Mouse (Mus musculus) limb, embryonic 13.5 days (tissue): Measurements from ENCODE around the gene Unc5a. TPM values are rescaled to one million over a fixed set of nuclear protein-coding genes. Genes with fewer than 3 reads are reported as not detected.

Experiments used
- ATAC-seq: fragments of 200-750 bp; cut with Nextera tagmentation; 2 replicates; pipeline ENCODE4 v1.8.0; 2017; ENCODE audit warnings: low read depth, moderate number of reproducible peaks, moderate TSS enrichment; ENCODE audit not compliant: low FRiP score
- H3K27ac ChIP-seq: fragments of 300-500 bp; sonication (generic); 2 replicates; pipeline ENCODE4 v1.5.1; 2015; ENCODE audit warnings: inconsistent platforms, mild to moderate bottlenecking, moderate library complexity
- H3K27me3 ChIP-seq: fragments of 300-500 bp; sonication (generic); 2 replicates; pipeline ENCODE4 v1.6.1; 2015; ENCODE audit warnings: mild to moderate bottlenecking, inconsistent platforms
- H3K36me3 ChIP-seq: fragments of 300-500 bp; sonication (generic); 2 replicates; pipeline ENCODE4 v1.6.1; 2015; ENCODE audit warnings: inconsistent platforms, mild to moderate bottlenecking, moderate library complexity
- H3K4me1 ChIP-seq: fragments of 300-500 bp; sonication (generic); 2 replicates; pipeline ENCODE4 v1.6.1; 2015; ENCODE audit warnings: inconsistent platforms
- H3K4me2 ChIP-seq: fragments of 300-500 bp; sonication (generic); replicated peaks from 2 replicates; pipeline ENCODE4 v1.6.1; 2015; ENCODE audit warnings: inconsistent platforms, mild to moderate bottlenecking, moderate library complexity
- H3K4me3 ChIP-seq: fragments of 300-500 bp; sonication (generic); 2 replicates; pipeline ENCODE4 v1.5.1; 2015; ENCODE audit warnings: moderate library complexity, mild to moderate bottlenecking, inconsistent platforms
- H3K9ac ChIP-seq: fragments of 300-500 bp; sonication (generic); 2 replicates; pipeline ENCODE4 v1.6.1; 2015; ENCODE audit warnings: mild to moderate bottlenecking, inconsistent platforms
- H3K9me3 ChIP-seq: fragments of 300-500 bp; sonication (generic); 2 replicates; pipeline ENCODE4 v1.6.1; 2016; ENCODE audit warnings: inconsistent platforms
- WGBS: fragments of 180-500 bp; shearing (Covaris S2); methylation state at CpG from one replicate; pipeline ENCODE4 v1.1.7; 2015; 5-methylcytosine and 5-hydroxymethylcytosine counted together
- polyA plus RNA-seq: library from polyadenylated mRNA; unstranded; fragments of >200 nt; fragmentation: Nextera tagmentation; extraction: Ambion mirVana; gene quantifications from 2 replicates; pipeline ENCODE4 v1.2.1, GENCODE M21; 2015

Unc5a gene
- polyA plus RNA-seq, 1 experiment from 2014 or later: 1.2 TPM

- no peaks in the 10 kb centered on the region for H3K9me3 ChIP-seq
- peaks cover 33% of the 10 kb centered on the region for H3K27me3 ChIP-seq
- H3K9ac ChIP-seq: no peak overlapping the region
- peaks cover 10% of the 10 kb centered on the region; the same call in 1 of the 2 replicates for H3K4me1 ChIP-seq
- no peak for ATAC-seq
- H3K4me3 ChIP-seq: no peak overlapping the region
- 53% methylated on average over 2 of the region's 2 CpGs for WGBS
- H3K4me2 ChIP-seq: no peak overlapping the region
- H3K27ac ChIP-seq: no peak overlapping the region
- H3K36me3 ChIP-seq: no peaks in the 10 kb centered on the region
Measured at GRCm38 (mm10) chr13:54983614-54984013, 34.4 kb downstream of the Unc5a start.

- Histone ChIP-seq H3K4me1 (no peaks in the 10 kb centered on the region), H3K27ac (no peak overlapping the region), H3K27me3 (peaks cover 17% of the 10 kb centered on the region), H3K9me3 (no peaks in the 10 kb centered on the region), H3K4me2 (no peak overlapping the region), H3K36me3 (no peaks in the 10 kb centered on the region), H3K9ac (no peak overlapping the region), H3K4me3 (no peak overlapping the region)
- ATAC-seq: no peak
- WGBS: 79% methylated on average over 9 of the region's 9 CpGs
Measured at GRCm38 (mm10) chr13:54987405-54987804, 38.2 kb downstream of the Unc5a start.

- peaks cover 20% of the 10 kb centered on the region for H3K27me3 ChIP-seq
- WGBS: 42% methylated on average over 7 of the region's 7 CpGs
- H3K9ac ChIP-seq: no peak overlapping the region
- H3K9me3 ChIP-seq: no peaks in the 10 kb centered on the region
- no peaks in the 10 kb centered on the region for H3K4me1 ChIP-seq
- H3K27ac ChIP-seq: no peak overlapping the region
- H3K4me2 ChIP-seq: no peak overlapping the region
- no peak for ATAC-seq
- no peak overlapping the region for H3K4me3 ChIP-seq
- no peaks in the 10 kb centered on the region for H3K36me3 ChIP-seq
Measured at GRCm38 (mm10) chr13:54988181-54988760, 39.1 kb downstream of the Unc5a start.

GRCm38 (mm10) chr13:54992215-54992614 lies 43.0 kb downstream of the Unc5a start:
- no peaks in the 10 kb centered on the region for H3K4me1 ChIP-seq
- no peaks in the 10 kb centered on the region for H3K36me3 ChIP-seq
- H3K9me3 ChIP-seq: no peaks in the 10 kb centered on the region
- ATAC-seq: no peak
- H3K27me3 ChIP-seq: peaks cover 24% of the 10 kb centered on the region; the same call in 1 of the 2 replicates
- H3K9ac ChIP-seq: no peak overlapping the region
- H3K4me2 ChIP-seq: no peak overlapping the region
- no peak overlapping the region for H3K27ac ChIP-seq
- 89% methylated on average over 7 of the region's 7 CpGs for WGBS
- no peak overlapping the region for H3K4me3 ChIP-seq

DNA sequence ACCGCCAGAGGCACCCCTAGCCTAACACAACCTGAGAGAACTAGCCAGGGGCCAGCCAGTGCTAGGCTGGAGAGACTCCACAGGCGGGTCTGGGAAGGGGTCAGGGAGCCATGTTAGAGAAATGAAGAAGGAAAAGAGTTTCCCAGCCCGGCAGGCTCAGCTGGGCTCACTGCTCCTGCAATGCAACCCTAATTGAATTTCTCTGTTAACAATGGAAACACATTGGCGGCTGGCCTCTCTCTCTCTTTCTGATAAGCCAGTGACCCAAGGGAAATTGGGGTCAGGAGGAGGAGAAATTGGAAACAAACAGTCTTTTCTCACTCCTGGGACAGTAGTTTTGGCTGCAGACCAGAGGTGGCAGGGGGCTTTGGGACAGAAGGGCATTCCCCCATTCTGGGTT lies 45.4 kb downstream of the Unc5a start:
- no peak overlapping the region for H3K4me2 ChIP-seq
- H3K36me3 ChIP-seq: no peaks in the 10 kb centered on the region
- ATAC-seq: no peak
- no peak overlapping the region for H3K9ac ChIP-seq
- H3K27me3 ChIP-seq: peaks cover 24% of the 10 kb centered on the region; the same call in 1 of the 2 replicates
- no peak overlapping the region for H3K27ac ChIP-seq
- no peaks in the 10 kb centered on the region for H3K4me1 ChIP-seq
- H3K9me3 ChIP-seq: no peaks in the 10 kb centered on the region
- 23% methylated on average over 4 of the region's 4 CpGs for WGBS
- no peak overlapping the region for H3K4me3 ChIP-seq

- Histone ChIP-seq H3K4me3 (no peak overlapping the region), H3K9ac (no peak overlapping the region), H3K9me3 (no peaks in the 10 kb centered on the region), H3K4me1 (no peaks in the 10 kb centered on the region), H3K36me3 (no peaks in the 10 kb centered on the region), H3K4me2 (no peak overlapping the region), H3K27ac (no peak overlapping the region), H3K27me3 (peaks cover 24% of the 10 kb centered on the region; the same call in 1 of the 2 replicates)
- 63% methylated on average over 6 of the region's 6 CpGs for WGBS
- no peak for ATAC-seq
Measured at GRCm38 (mm10) chr13:54995161-54995560, 46.0 kb downstream of the Unc5a start.

- Histone ChIP-seq H3K4me3 (no peak overlapping the region), H3K27ac (no peak overlapping the region), H3K36me3 (no peaks in the 10 kb centered on the region), H3K4me2 (no peak overlapping the region), H3K9ac (no peak overlapping the region), H3K27me3 (peaks cover 17% of the 10 kb centered on the region; the same call in 1 of the 2 replicates), H3K4me1 (no peaks in the 10 kb centered on the region), H3K9me3 (no peaks in the 10 kb centered on the region)
- no peak for ATAC-seq
- WGBS: 85% methylated on average over 8 of the region's 8 CpGs
Measured at GRCm38 (mm10) chr13:54997568-54997967, 48.4 kb downstream of the Unc5a start.

DNA sequence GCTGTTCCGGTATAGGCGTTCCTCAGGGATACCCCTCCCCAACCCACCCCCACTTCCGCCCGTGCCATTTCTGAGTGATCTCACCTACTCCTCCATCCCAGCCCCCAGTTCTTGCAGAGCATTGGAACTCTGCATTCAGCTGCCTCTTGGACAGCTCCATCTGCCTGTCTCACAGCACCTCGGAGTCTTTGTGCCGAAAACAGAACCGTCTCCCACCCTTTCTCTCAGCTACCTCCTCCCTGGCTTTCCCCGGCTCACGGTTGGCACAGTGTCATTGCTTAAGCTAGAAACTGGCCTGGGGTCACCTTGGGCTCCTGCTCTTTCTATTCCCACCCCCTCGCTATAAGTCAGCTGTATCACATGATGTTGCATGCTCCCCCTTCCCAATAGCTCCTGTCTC lies 51.2 kb downstream of the Unc5a start:
- 77% methylated on average over 10 of the region's 10 CpGs for WGBS
- Histone ChIP-seq H3K36me3 (no peaks in the 10 kb centered on the region), H3K9ac (no peak overlapping the region), H3K4me2 (no peak overlapping the region), H3K9me3 (no peaks in the 10 kb centered on the region), H3K27ac (no peak overlapping the region), H3K4me3 (no peak overlapping the region), H3K4me1 (no peaks in the 10 kb centered on the region), H3K27me3 (no peaks in the 10 kb centered on the region)
- ATAC-seq: no peak

DNA sequence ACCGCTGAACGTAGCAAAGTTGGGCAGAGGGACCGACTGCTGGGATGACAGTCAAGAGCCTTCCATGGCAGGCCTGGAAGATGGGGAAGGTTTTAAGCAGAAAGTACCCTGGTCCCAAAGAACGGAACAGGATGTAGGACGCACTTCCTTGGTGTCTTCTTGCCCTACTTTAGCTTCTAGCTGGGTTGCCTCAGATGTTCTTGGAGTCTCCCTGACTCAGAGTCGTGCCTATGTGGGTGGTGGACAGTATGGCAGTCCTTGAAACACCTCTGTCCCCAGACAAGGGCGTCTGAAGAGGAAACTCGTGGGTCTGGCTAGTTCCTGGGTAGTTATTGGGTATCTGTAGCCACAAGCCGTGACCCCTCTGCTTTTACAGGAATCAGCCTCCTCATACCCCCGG lies 52.9 kb downstream of the Unc5a start:
- Histone ChIP-seq H3K4me1 (0 out of 2 replicates have a peak, but pooled peaks cover 3% of the 10 kb centered on the region), H3K9me3 (no peaks in the 10 kb centered on the region), H3K27me3 (no peaks in the 10 kb centered on the region), H3K4me2 (no peak overlapping the region), H3K4me3 (no peak overlapping the region), H3K9ac (no peak overlapping the region), H3K27ac (no peak overlapping the region), H3K36me3 (no peaks in the 10 kb centered on the region)
- WGBS: 75% methylated on average over 10 of the region's 10 CpGs
- no peak for ATAC-seq

DNA sequence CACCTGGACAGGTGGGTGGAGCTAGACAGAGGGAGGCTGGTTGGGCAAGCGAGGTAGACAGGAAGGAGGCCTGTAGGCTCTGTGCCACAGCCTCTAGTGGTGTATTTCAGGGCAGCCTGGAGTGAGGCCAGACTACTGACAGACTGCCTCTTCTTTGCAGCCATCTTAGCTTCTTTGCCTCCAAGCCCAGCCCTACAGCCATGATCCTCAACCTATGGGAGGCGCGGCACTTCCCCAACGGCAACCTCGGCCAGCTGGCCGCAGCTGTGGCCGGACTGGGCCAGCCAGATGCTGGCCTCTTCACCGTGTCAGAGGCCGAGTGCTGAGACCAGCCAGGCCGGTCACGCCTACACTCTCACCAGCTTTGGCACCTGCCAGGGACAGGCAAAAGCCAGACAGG lies 55.4 kb downstream of the Unc5a start:
- no peak overlapping the region for H3K4me3 ChIP-seq
- H3K9ac ChIP-seq: no peak overlapping the region
- no peaks in the 10 kb centered on the region for H3K27me3 ChIP-seq
- 0 out of 2 replicates have a peak, but pooled peaks cover 3% of the 10 kb centered on the region for H3K4me1 ChIP-seq
- H3K36me3 ChIP-seq: no peaks in the 10 kb centered on the region
- H3K27ac ChIP-seq: no peak overlapping the region
- H3K9me3 ChIP-seq: no peaks in the 10 kb centered on the region
- WGBS: 63% methylated on average over 11 of the region's 11 CpGs
- ATAC-seq: no peak
- no peak overlapping the region for H3K4me2 ChIP-seq

- Histone ChIP-seq H3K4me3 (no peak overlapping the region), H3K9ac (no peak overlapping the region), H3K4me2 (no peak overlapping the region), H3K4me1 (0 out of 2 replicates have a peak, but pooled peaks cover 3% of the 10 kb centered on the region), H3K36me3 (no peaks in the 10 kb centered on the region), H3K9me3 (no peaks in the 10 kb centered on the region), H3K27me3 (no peaks in the 10 kb centered on the region), H3K27ac (no peak overlapping the region)
- 68% methylated on average over 31 of the region's 31 CpGs for WGBS
- ATAC-seq: 0 out of 2 replicates have a peak, but pooled peaks have one; percentile 19
Measured at GRCm38 (mm10) chr13:55005691-55006414, 56.6 kb downstream of the Unc5a start.

DNA sequence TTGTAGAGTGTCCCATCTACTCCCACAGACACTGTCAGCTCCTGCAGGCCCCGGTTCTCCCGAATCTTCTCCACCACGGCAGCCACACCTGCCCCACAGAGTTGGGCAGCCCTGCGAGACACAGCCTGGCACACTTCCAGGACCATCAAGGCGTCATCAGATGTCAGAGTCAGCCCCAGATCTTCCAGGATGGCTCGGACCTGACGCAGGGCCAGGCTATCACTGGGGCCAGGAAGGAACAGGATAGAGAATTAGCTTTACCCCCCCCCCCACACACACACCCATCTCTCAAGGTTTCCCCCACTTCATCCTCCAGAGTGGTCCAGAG lies 57.2 kb downstream of the Unc5a start:
- ATAC-seq: no peak

More for the DNA sequence above, 57.2 kb downstream of the Unc5a start:
- H3K27me3 ChIP-seq: peaks cover 3% of the 10 kb centered on the region; the same call in 1 of the 2 replicates
- H3K4me3 ChIP-seq: no peak overlapping the region
- no peaks in the 10 kb centered on the region for H3K36me3 ChIP-seq
- no peaks in the 10 kb centered on the region for H3K9me3 ChIP-seq
- no peak overlapping the region for H3K9ac ChIP-seq
- WGBS: 85% methylated on average over 7 of the region's 7 CpGs
- 0 out of 2 replicates have a peak, but pooled peaks cover 3% of the 10 kb centered on the region for H3K4me1 ChIP-seq
- no peak overlapping the region for H3K27ac ChIP-seq
- no peak overlapping the region for H3K4me2 ChIP-seq
